Mouse (Mus musculus): Measurements from ENCODE around the gene Gtf3c5.

Gtf3c5 gene

DNA sequence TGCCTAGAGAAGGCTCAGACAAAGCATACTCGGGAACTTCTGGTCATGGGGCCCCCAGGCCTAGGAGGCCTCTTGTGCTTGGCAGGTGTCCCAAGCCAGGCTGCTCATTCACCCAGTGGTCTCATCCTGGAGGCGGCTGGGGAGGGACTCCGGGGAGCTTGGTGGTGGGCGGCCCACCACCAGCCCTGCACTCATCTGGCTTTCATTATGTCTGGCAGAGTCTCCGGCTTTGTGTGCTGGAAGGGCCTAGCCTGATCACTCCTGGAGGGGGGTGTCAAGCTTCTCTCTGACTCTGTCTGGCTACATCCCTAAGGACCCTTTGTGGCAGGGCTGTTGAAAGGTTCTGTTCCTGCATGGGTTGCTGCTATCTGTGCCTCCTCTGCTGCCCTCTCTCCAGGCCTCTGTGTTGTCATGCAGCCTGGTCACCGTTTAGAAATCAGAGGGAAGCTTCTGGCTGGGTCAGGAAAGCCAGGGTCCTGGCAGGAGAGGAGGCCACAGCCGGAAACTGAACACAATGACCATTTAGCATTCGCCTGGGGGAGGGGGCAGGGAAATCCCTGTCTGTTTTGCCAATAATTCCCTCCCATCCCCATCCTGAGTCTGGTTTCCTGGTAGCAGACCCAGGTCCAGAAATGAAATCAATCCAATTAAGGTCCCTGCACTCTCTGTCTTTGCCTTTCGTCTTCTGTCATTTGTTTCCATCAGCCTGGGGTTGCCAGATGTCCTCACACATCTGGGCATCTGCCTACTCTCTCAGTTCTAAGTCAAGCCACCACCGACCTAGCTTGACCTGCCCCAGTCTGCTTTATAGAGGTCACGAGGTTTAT lies 48.9 kb downstream of the Gtf3c5 start:
- no peak for DNase-seq (ENCODE audit: low read depth, low spot score)

DNA sequence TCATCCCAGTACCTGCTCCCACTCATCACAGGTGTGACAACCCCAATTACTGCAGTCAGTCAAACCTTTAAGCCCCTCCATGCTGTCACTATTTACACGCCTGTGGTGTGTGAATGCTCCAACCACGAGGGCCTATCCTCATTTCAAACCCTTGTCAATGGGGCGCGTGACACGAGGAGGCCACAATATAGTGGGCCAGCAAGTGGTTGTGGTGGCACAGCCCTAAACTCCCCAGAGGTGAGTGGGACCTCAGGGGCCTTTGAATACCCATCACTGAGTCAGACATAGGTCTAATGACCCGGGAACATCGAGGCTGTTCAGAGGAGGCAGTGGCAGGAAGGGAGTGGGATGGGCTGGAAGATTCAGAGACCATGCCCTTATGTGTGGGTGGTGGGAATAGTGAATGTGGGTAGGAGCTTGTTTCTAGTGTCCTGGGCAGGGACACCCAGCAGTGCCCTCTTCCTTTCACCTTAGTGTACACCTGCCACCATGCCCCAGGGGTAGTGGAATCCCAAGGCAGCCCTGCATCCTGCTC lies 49.6 kb downstream of the Gtf3c5 start:
- no peak for DNase-seq (ENCODE audit: low read depth, low spot score)

DNA sequence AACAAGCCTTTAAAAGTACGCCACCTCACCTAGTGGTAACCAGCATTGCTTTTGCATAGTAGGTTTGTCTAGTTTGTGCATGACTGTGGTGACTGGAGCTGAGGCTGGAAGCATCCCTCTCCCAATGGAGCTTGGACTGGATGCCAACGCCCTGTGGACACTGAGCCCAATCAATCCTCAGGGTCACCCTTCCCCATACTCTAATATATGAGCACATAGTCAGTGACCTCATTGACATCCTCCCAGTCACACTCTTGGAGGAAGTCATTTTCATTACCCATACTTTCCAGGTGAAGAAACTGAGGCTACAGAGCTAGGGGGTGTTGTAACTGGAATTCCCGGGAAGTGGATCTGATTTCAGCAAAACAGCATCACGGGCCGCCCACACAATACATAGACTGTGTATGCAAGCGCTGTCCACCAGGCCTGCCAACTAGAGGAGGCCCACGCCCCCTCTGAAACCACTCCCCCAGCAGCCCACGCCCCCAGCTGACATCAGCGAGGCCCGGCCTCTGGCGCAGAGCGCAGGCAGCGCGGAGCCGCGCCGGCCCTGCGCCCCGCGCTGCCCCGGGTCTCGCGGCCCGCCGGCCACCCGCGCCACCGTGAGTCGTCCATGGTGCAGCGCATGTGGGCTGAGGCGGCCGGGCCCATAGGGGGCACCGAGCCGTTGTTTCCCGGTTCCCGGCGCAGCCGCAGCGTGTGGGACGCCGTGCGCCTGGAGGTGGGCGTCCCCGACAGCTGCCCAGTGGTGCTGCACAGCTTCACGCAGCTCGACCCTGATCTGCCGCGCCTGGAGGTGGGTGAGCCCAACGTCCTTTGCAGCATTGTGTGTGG lies 50.4 kb downstream of the Gtf3c5 start:
- DNase-seq (ENCODE audit: low read depth, low spot score): peak; percentile 75

DNA sequence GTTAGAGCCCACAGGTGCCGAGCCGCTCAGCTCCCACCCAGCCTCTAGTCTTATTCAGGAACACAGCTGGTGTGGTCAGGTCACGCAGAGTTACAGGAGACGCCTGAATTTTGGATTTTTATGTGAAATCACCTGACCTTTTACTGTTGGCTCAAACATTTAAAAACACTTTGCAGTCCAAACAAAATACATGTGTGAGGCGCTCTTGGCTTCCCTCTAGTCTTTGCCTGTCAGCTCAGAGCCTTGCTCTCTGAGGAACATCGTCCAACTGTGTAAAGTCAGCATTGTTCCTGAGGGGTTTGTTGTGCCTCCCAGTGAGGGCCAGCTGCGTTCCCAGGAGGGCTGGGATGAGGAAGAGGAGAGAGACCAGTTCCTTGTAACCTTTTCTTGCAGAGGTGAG lies 53.2 kb downstream of the Gtf3c5 start:
- no peak for DNase-seq (ENCODE audit: low read depth, low spot score)

DNA sequence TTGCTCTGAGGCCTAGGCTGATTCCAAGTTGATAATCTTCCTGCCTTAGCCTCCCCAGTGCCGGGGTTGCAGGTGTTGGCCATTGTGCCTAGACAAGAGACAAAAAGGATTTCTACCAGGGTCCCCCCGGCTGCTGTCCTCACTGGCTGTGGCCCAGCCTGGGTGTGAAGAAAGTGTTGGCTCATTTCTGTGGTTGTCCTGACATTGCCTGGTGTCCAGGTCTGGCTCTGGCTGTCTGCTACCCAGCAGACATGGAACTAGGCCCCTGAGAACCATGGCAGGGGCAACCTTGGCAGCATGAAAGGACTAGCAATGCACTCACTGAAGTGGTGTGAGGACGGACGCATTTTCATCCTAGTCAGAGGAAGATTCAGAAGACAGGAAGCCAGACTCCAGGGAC lies 53.7 kb downstream of the Gtf3c5 start:
- DNase-seq (ENCODE audit: low read depth, low spot score): no peak

DNA sequence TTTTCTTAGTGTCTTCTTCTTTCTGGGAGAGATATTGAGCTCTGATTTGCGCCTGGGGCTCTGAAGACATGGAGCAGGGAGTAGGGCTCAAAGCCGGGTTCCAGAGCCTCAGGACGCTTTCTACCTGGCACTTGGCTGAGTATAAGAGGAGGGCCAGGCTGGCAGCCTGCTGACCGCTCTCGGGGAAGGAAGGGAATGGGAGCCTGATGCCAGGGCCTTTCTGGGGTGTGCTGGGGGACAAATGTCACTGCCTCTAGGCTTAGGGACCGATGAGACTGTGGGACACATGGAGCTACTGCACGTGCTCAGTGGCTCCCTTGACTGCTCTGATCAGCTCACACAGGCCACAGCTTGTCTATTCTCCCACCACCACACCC lies 55.2 kb downstream of the Gtf3c5 start:
- no peak for DNase-seq (ENCODE audit: low read depth, low spot score)

DNA sequence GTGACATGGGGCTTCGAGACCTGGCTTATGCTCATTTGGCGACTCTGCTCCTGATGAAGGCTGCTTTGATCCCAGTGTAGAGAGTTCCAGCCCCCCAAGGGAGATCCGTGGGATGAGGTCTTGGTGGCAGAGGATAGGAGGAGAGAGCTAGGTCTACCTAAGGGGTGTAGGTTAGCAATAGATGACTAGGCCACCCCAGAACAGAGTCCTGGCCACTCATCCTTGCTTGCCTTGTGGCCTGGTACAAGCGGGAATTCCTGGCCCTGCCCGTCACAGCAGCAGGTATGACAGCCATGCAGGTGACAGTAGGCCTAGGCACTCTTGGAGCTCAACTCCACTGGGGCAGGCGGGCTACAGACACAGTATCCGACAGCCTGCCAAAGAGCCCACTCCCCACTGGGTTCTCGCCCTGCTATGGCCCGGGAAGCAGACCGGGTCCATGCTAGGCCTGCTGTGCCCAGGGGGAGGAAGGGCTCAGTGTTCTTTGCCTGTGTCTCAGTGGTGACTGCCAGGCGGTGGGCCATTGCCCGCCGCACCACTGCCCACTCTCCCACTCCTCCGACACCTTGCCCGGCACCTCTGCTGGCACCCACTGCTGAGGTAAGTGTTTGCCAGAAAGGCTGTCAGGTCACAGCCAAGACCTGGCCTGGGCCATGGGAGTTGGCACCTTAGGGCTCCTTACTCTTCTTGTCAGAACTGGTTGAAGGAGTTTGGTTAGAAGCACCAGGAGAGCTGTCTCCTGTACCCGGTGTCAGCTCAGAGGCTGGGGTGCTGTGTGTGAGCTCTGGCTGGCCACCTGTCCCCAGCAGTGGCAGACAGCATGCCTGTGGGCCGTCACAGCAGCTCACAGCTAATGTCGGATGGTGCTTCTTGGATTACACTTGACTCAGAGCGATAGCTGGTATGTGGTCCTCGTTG lies 55.9 kb downstream of the Gtf3c5 start:
- DNase-seq (ENCODE audit: low read depth, low spot score): no peak

DNA sequence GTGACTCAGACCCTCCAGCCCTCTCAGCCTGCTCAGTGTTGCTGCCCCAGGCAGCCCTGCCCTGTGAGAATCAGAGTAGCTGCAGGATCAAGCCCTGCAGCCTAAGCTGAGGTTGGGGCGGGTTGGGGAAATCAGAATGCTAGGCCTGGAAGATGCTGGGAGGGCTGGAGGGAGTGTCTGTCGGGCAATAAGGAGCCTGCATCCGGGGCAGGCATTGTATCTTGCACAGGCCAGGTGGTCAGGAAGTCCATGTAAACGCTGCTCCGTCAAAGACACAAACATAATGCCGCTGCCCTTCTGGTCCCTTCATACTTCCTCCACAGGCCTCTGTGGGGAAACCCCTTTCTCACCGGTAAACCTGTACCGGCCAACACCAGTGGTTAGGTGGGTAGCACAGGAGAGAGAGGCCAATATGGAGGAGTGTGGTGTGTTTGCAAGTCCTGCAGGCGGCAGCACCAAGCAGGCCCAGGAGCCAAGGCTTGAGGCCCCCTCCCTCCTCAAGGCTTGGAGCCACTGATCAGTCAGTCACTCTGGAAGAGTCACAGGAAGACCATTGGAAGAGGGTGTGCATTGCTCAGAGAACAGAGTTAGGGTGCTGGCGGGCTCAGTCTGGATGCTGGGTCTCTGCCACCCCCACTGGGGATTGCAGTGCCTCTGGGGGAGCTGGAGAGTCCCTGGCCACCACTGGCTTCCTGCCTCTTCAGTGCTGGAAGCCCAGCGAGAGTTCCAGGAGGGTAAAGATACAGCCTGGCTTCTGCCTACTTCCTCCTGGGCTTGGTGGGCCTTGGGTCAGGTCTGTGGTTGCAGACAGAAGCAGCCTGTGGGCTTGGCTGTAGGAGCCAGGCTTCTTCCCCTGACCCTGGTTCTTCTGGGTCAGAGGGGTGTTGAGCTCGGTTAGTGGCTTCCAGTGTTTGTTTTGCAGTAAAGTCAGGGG lies 57.3 kb downstream of the Gtf3c5 start:
- DNase-seq (ENCODE audit: low read depth, low spot score): no peak

DNA sequence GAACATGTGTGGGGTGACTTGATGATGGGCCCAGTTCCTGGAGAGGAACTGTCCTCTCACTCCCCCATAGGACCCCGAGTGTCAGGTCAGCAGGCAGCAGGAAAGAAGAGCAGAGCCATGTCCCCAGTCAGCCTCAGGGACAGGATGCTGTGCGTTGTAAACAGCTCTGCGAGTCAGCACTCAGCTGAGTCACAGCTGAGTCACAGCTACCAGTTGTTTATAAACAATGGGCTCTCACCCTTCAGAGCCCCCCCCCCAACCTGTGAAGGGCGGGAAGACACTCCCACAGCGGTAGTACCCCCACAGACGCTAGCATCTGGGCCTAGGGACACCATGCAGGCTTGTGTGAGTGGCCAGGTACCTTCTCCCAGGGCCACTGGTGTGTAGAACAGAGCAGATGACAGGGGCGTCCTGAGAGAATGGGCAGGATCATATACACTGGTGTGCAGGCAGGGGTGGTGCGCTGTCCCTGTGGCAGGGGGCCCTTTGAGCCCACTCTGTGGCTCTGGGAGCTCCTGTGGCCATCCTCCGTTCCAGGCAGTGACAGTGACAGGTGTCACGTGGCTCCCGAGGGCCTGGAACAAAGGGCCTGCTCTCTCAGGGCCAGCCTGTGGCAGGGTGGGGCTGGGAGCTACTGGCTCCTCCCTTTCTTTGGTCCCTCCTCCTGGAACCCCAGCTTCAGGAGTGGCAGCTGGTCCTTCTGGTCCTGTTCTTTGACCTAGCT lies 58.2 kb downstream of the Gtf3c5 start:
- DNase-seq (ENCODE audit: low read depth, low spot score): peak; percentile 79

DNA sequence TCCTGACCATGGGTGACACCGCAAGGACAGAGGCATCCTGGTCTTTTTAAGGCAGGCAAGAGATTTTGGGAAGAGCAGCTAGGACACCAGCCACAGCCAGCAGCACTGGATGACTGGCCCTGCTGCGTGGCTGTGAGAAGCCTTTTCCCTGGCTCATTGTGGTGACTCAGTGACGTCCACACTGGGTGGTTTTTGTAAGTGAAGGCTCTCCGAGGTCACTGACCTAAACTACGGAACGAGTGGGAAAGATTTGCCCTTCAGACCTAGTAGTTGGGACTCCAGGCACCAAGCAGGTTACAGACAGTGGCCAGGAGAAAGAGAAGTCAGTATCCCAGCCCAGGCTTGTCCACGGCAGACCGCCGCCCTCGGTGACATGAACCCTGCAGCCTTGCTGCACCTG lies 59.1 kb downstream of the Gtf3c5 start:
- DNase-seq (ENCODE audit: low read depth, low spot score): no peak

DNA sequence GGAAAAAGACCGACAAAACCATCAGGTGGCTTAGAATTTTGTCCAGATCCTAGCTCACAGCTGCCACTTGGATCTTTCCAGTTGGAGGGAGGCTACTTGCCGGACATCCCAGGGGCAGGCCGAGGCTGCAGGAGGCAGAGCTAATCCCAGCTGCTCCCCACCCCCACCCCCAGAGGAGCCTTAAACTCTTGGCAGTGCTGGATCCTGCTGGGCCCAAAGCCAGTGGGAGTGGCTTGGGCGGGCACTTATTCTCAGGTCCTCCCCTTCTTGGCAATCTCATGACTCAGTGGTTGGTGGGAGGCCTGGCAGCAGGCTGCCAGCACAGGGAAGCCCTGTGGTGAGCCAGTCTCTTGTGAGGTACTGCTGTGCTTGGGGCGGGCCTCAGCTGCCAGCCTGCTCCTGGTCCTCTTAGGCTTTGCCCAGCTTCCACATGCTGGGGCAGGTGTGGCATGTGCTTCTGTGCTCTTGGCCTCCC lies 59.9 kb downstream of the Gtf3c5 start:
- DNase-seq (ENCODE audit: low read depth, low spot score): peak; percentile 90

DNA sequence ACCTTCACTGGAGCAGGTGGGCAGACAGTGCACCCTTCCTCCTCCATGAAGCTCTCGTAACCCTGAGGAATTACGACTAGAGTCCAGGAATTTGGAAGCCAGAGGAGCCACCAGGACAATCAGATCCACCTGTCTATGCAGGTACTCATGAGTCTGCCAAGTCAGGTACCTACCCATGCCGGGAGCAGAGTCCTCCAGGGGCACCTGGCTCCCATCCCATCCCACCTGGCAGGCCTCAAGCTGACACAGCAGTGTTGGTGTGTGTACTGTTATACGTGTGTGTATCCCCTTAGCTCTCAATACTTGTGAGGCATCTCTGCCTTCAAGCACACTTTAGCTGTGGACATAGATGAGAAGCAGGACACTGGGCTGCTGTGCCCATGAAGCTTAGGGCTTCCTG lies 61.4 kb downstream of the Gtf3c5 start:
- DNase-seq (ENCODE audit: low read depth, low spot score): no peak

DNA sequence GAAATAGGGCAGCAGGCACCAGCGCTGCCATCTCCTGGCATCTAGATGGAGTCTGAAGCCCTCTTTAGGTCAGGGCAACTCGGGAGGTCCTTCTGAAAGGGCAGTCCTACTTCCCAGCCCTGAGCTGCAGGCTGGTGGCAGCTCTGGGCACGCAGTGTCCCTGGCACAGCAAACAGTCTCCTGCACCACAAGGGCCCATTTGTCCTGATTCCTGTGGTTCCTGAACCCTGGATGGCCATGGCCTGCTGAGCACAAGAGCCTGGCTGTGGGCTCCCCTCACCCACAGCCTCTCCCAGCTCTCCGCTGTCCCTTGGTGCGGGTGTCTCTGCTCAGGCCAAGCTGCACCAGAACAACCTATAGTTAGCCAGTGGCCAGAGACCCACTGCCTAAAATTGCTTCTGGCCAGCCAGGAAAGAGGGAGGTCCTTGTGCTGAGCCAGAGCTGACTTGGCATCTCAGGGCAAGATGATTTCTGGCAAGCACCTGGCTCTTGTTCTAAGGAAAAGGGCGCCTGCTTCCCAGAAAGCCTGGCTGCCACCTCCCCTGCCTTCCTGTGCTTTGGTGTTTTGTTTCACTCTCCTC lies 61.9 kb downstream of the Gtf3c5 start:
- DNase-seq (ENCODE audit: low read depth, low spot score): peak; percentile 67

DNA sequence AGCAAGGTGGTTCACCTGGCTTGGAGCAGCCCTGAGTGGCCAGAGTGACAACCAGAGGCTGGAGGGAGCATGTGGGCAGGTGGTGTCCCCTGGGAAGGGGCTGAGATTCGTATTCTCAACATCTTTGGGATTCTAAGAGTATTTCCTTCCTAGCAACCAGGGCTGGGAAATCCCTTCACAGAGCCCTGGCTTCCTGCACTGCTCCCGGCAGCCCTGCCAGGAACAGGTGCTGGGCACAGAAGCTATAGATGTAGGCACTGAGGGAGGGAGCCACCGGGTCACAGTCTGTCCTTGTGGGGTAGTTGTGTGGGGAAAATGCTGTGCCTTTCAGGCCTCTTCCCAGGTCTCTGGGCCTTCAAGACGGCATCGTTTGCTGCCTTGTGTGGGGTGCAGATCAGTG lies 63.0 kb downstream of the Gtf3c5 start:
- no peak for DNase-seq (ENCODE audit: low read depth, low spot score)

DNA sequence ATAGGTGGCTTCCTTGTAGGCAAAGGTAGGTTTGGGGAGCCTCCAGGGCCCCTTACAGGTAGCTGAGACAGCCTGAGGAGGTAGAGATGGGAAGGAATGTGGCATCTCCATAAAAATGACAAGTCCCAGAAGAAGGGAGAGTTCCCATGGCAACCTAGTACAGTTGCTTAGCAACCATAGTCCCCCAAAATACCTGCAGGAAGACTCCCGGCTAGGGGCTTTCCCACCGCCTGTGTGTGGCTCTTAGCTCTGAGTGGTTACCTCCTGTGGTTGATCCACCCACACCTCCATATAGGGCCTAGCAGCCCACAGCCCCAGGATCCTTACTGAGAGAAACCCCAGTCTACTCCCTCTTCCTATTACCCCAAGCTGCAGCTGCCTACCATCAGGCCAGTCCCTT lies 65.3 kb downstream of the Gtf3c5 start:
- no peak for DNase-seq (ENCODE audit: low read depth, low spot score)

DNA sequence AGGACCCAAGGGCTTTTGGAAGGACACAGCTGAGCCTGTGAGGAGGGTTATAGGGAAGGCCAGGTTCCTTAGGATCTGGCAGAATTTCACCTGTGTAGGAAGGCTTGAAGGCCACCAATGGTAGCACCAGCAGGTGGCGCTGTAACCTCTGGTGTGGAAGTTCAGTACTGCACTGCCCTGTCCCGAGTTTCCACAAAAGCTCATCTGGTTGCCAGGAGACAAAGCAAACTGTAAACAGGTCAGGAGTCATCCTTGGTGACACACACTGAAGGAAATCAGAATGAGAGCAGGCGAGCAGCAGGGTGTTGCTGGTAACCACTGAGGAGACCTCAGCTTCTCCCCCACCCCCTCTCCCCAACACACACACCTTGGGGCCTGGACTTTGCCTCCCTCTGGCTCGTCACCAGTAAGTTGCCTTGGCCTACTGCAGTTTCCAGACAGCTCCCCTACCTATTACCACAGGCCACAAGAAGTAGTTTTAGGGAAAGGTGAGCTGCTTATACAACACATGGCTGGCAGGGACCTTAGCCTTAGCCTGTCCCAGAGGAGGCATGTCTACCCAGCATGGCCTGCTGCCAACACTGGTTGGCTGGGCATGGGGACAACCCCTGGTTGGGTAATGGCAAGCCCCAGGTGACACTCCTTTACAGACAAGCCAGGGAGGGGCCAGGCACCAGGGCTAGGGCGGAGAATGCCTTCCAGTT lies 66.2 kb downstream of the Gtf3c5 start:
- peak; percentile 89 for DNase-seq (ENCODE audit: low read depth, low spot score)

Data from skeletal muscle tissue, adult 2 months (tissue).